Mouse (Mus musculus) forebrain, embryonic 16.5 days (tissue): ENCODE results near the gene Zfp827. TPM values are rescaled to one million over a fixed set of nuclear protein-coding genes. Genes with fewer than 3 reads are reported as not detected.

Experiments
- ATAC-seq: fragments of 200-750 bp; cut with Nextera tagmentation; 2 replicates; pipeline ENCODE4 v1.8.0; 2017; ENCODE audit warnings: mild to moderate bottlenecking, moderate library complexity
- H3K27ac ChIP-seq: fragments of 300-500 bp; sonication (generic); 2 replicates; pipeline ENCODE4 v1.5.1; 2014; ENCODE audit warnings: low read length, control low read depth
- H3K27me3 ChIP-seq: fragments of 300-500 bp; sonication (generic); replicated peaks from 2 replicates; pipeline ENCODE4 v1.6.1; 2014; ENCODE audit warnings: low read length; ENCODE audit not compliant: control insufficient read depth, insufficient read depth
- H3K36me3 ChIP-seq: fragments of 300-500 bp; sonication (generic); 2 replicates; pipeline ENCODE4 v1.6.1; 2014; ENCODE audit not compliant: control insufficient read depth, insufficient read depth
- H3K4me1 ChIP-seq: fragments of 300-500 bp; sonication (generic); replicated peaks from 2 replicates; pipeline ENCODE4 v1.6.1; 2014; ENCODE audit warnings: low read length; ENCODE audit not compliant: control insufficient read depth, insufficient read depth
- H3K4me2 ChIP-seq: fragments of 300-500 bp; sonication (generic); 2 replicates; pipeline ENCODE4 v1.6.1; 2014; ENCODE audit warnings: mild to moderate bottlenecking, low read length, control low read depth
- H3K4me3 ChIP-seq: fragments of 300-500 bp; sonication (generic); replicated peaks from 2 replicates; pipeline ENCODE4 v1.5.1; 2014; ENCODE audit warnings: mild to moderate bottlenecking, low read length, control low read depth
- H3K9ac ChIP-seq: fragments of 300-500 bp; sonication (generic); replicated peaks from 2 replicates; pipeline ENCODE4 v1.6.1; 2014; ENCODE audit warnings: low read depth, low read length, control low read depth
- H3K9me3 ChIP-seq: fragments of 300-500 bp; sonication (generic); 2 replicates; pipeline ENCODE4 v1.6.1; 2016; ENCODE audit warnings: low read length; ENCODE audit not compliant: control insufficient read depth
- WGBS: fragments of 180-500 bp; shearing (Covaris S2); extraction: QIAGEN DNeasy Blood & Tissue Kit; methylation state at CpG from one replicate; pipeline ENCODE4 v1.1.7; 2014; 5-methylcytosine and 5-hydroxymethylcytosine counted together
- polyA plus RNA-seq: library from polyadenylated mRNA; unstranded; fragments of >200 nt; fragmentation: Nextera tagmentation; extraction: Ambion mirVana; gene quantifications from 2 replicates; pipeline ENCODE4 v1.2.1, GENCODE M21; 2015

Zfp827 gene
- polyA plus RNA-seq, 1 experiment from 2014 or later, result 12.6 TPM

GRCm38 (mm10) chr8:79155556-79156161 is 127.4 kb downstream of the Zfp827 start:
- Histone ChIP-seq H3K27me3 (no peaks in the 10 kb centered on the region), H3K9ac (no peak overlapping the region), H3K4me2 (no peak overlapping the region), H3K4me3 (no peak overlapping the region), H3K4me1 (no peaks in the 10 kb centered on the region), H3K27ac (no peak overlapping the region), H3K36me3 (no peaks in the 10 kb centered on the region), H3K9me3 (no peaks in the 10 kb centered on the region)
- 94% methylated on average over 10 of the region's 10 CpGs for WGBS
- ATAC-seq, result no peak

GRCm38 (mm10) chr8:79157366-79157765 is 129.1 kb downstream of the Zfp827 start:
- ATAC-seq, result no peak
- no peak overlapping the region for H3K4me2 ChIP-seq

GRCm38 (mm10) chr8:79158357-79158756 is 130.1 kb downstream of the Zfp827 start:
- Histone ChIP-seq H3K27ac (no peak overlapping the region), H3K9me3 (no peaks in the 10 kb centered on the region), H3K4me3 (no peak overlapping the region), H3K4me2 (no peak overlapping the region), H3K4me1 (peaks cover 3% of the 10 kb centered on the region), H3K9ac (no peak overlapping the region), H3K27me3 (no peaks in the 10 kb centered on the region), H3K36me3 (no peaks in the 10 kb centered on the region)
- WGBS, result 50% methylated on average over 2 of the region's 2 CpGs
- no peak for ATAC-seq

More at GRCm38 (mm10) chr8:79157366-79157765, 129.1 kb downstream of the Zfp827 start:
- no peaks in the 10 kb centered on the region for H3K27me3 ChIP-seq
- WGBS, result 70% methylated on average over 4 of the region's 4 CpGs
- H3K4me3 ChIP-seq, result no peak overlapping the region
- no peaks in the 10 kb centered on the region for H3K36me3 ChIP-seq
- H3K9ac ChIP-seq, result no peak overlapping the region
- no peaks in the 10 kb centered on the region for H3K9me3 ChIP-seq
- no peaks in the 10 kb centered on the region for H3K4me1 ChIP-seq
- no peak overlapping the region for H3K27ac ChIP-seq

GRCm38 (mm10) chr8:79159397-79159796 is 131.2 kb downstream of the Zfp827 start:
- Histone ChIP-seq H3K27ac (no peak overlapping the region), H3K36me3 (no peaks in the 10 kb centered on the region), H3K9ac (no peak overlapping the region), H3K4me2 (no peak overlapping the region), H3K27me3 (no peaks in the 10 kb centered on the region), H3K9me3 (no peaks in the 10 kb centered on the region), H3K4me3 (no peak overlapping the region), H3K4me1 (peaks cover 12% of the 10 kb centered on the region)
- WGBS, result 93% methylated on average over 9 of the region's 9 CpGs
- no peak for ATAC-seq

GRCm38 (mm10) chr8:79160302-79160701 is 132.1 kb downstream of the Zfp827 start:
- H3K27me3 ChIP-seq, result no peaks in the 10 kb centered on the region
- peaks cover 17% of the 10 kb centered on the region for H3K4me1 ChIP-seq
- no peak overlapping the region for H3K4me2 ChIP-seq
- H3K27ac ChIP-seq, result no peak overlapping the region
- no peaks in the 10 kb centered on the region for H3K36me3 ChIP-seq
- no peak for ATAC-seq
- no peaks in the 10 kb centered on the region for H3K9me3 ChIP-seq
- H3K9ac ChIP-seq, result no peak overlapping the region
- H3K4me3 ChIP-seq, result no peak overlapping the region
- WGBS, result 85% methylated on average over 4 of the region's 4 CpGs

- Histone ChIP-seq H3K27me3 (no peaks in the 10 kb centered on the region), H3K4me2 (no peak overlapping the region), H3K9ac (no peak overlapping the region), H3K9me3 (no peaks in the 10 kb centered on the region), H3K27ac (no peak overlapping the region), H3K4me1 (peaks cover 19% of the 10 kb centered on the region), H3K36me3 (no peaks in the 10 kb centered on the region), H3K4me3 (no peak overlapping the region)
- WGBS, result 96% methylated on average over 4 of the region's 4 CpGs
- no peak for ATAC-seq
Measured at GRCm38 (mm10) chr8:79161172-79161778, 133.0 kb downstream of the Zfp827 start.

GRCm38 (mm10) chr8:79162533-79163308 is 134.5 kb downstream of the Zfp827 start:
- WGBS, result 39% methylated on average over 10 of the region's 10 CpGs
- Histone ChIP-seq H3K4me3 (no peak overlapping the region), H3K9ac (no peak overlapping the region), H3K4me2 (no peak overlapping the region), H3K9me3 (no peaks in the 10 kb centered on the region), H3K36me3 (no peaks in the 10 kb centered on the region), H3K27ac (no peak overlapping the region), H3K27me3 (no peaks in the 10 kb centered on the region), H3K4me1 (peaks cover 19% of the 10 kb centered on the region)
- peak; percentile 37; the same call in 1 of the 2 replicates for ATAC-seq

- WGBS, result 9% methylated on average over 1 of the region's 1 CpGs
- peaks cover 19% of the 10 kb centered on the region for H3K4me1 ChIP-seq
- H3K27ac ChIP-seq, result peak overlapping the region; percentile 62
- no peak overlapping the region for H3K4me3 ChIP-seq
- H3K36me3 ChIP-seq, result no peaks in the 10 kb centered on the region
- H3K9ac ChIP-seq, result no peak overlapping the region
- no peak overlapping the region for H3K4me2 ChIP-seq
- ATAC-seq, result 0 out of 2 replicates have a peak, but pooled peaks have one; percentile 27
- H3K9me3 ChIP-seq, result no peaks in the 10 kb centered on the region
- no peaks in the 10 kb centered on the region for H3K27me3 ChIP-seq
Measured at GRCm38 (mm10) chr8:79164336-79164735, 136.1 kb downstream of the Zfp827 start.

- Histone ChIP-seq H3K27me3 (no peaks in the 10 kb centered on the region), H3K4me2 (no peak overlapping the region), H3K9me3 (no peaks in the 10 kb centered on the region), H3K9ac (no peak overlapping the region), H3K36me3 (no peaks in the 10 kb centered on the region), H3K27ac (0 out of 2 replicates have a peak overlapping the region, but pooled peaks have one; percentile 5), H3K4me3 (no peak overlapping the region), H3K4me1 (peaks cover 19% of the 10 kb centered on the region)
- ATAC-seq, result peak; percentile 34; the same call in 1 of the 2 replicates
- WGBS, result 62% methylated on average over 3 of the region's 3 CpGs
Measured at GRCm38 (mm10) chr8:79165276-79165675, 137.0 kb downstream of the Zfp827 start.
